Mouse (Mus musculus): ENCODE measurements around the gene Sumo3. TPM values are rescaled to one million over a fixed set of nuclear protein-coding genes. Genes with fewer than 3 reads are reported as not detected.
A peak's percentile ranks its signal among the peaks of the same experiment; 100 is the strongest.

Gene Sumo3
- polyA plus RNA-seq (2017; shearing (Covaris generic)): 100 to 1,000 TPM in 1 of 2 experiments, 10 to 100 TPM in 1; 96.6 to 109 TPM

- ATAC-seq: peak; percentile 78
These were observed at the start of gene Sumo3, which contains the start of gene Gm49325 for GRCm38 (mm10) chr10:77605908-77606826. Gene Sumo3 (plus strand): TSS chr10:77606097. Gene Gm49325 (plus strand): TSS chr10:77606197.

DNA sequence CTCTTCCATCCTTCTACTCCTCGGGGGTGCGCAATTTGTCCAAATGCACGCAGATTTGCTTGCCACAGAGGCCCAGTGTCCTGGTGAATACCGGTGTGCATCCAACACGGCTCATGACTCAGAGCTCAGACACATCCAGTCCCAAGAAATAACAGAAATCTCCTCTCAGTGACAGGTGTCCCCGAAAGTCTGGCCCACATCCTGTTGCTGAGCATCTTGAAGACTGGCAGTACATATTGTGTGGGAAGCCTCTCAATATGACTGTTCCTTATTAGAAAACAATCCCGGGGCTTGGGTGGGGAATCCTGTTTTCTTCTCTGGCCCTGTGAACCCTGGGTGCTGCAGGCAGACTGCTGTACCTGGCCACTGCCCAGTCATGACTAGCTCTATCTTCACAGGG is 49.3 kb upstream of the Sumo3 start:
- peak; percentile 81 for ATAC-seq

- no peak for ATAC-seq
These were observed 48.3 kb upstream of the Sumo3 start for GRCm38 (mm10) chr10:77557641-77558040.

- no peak for ATAC-seq
These were observed 45.8 kb upstream of the Sumo3 start for GRCm38 (mm10) chr10:77560090-77560489.

- ATAC-seq: no peak
These were observed 45.1 kb upstream of the Sumo3 start for GRCm38 (mm10) chr10:77560830-77561229.

GRCm38 (mm10) chr10:77561508-77561907 is 44.4 kb upstream of the Sumo3 start:
- ATAC-seq: no peak

DNA sequence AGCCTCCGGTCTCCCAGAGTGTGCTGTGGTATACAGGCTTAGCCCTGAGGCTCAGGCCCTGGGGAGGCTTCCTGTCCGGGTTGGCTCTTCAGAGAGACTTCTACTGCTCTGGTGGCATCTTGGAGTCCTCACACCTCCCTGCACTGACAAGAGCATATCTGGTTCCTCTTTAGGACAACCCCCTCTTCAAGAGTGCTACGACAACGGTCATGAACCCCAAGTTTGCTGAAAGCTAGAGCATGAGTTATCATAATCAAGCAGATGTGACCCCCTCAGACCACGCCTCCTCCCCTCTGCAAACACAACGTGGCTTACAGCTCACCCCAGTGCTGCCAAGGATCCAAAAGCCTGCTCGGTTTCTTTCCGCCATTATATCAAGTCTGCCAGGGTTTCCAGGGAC is 40.9 kb upstream of the Sumo3 start:
- no peak for ATAC-seq

- peak; percentile 82 for ATAC-seq
These were observed 39.2 kb upstream of the Sumo3 start for GRCm38 (mm10) chr10:77566651-77567050.

DNA sequence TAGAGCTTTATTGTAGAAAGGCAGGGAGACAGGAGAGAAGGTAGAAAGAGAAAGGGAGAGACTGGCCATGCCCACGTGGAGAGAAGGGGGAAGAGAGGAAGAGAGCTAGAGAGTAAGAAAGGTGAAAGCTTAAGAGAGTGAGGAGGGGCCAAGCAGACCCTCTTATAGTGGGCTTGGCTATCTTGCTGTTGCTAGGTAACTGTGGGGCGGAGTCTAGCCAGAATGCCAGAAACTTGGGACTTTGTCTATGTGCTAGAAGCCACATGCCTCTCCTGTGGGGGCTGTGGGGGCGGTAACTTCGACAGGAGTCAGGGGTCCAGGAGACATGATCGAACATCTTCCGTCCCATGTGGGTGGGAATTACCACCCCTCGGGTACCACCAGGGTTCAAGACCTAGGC is 36.4 kb upstream of the Sumo3 start:
- no peak for ATAC-seq

DNA sequence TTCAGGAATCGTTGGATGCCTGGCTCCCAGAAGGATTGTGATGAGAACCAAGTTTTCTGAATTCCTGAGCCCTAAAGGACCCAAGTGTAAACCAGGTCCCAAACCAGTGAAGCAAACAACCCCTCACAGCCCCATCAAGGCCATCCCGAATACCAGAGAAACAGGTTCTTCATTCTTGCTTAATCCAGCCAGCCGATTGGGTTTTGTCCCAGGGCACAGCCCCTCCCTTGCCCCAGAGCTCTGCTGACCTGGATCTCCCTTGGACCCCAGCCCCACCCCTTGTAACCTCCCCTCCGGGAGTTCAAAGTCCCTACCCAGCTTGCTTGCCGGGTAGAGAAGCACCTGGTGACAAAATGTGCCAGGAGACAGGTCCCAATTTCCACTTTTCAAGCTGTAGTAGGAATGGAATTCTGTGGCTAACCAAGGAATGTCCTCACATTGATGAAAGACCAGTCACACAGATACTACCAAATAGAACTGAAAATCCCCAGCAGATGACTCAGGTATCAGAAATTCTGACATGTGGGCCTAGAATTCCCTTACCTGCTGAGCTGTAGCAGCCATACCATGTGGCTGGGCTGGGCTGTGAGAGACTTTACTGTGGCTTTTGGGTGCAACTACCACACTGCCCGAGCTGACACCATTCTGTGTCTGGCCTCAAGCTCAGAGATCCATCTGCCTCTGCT is 35.8 kb upstream of the Sumo3 start:
- ATAC-seq: no peak

- ATAC-seq: peak; percentile 32
These were observed 33.7 kb upstream of the Sumo3 start for GRCm38 (mm10) chr10:77572225-77572624.

DNA sequence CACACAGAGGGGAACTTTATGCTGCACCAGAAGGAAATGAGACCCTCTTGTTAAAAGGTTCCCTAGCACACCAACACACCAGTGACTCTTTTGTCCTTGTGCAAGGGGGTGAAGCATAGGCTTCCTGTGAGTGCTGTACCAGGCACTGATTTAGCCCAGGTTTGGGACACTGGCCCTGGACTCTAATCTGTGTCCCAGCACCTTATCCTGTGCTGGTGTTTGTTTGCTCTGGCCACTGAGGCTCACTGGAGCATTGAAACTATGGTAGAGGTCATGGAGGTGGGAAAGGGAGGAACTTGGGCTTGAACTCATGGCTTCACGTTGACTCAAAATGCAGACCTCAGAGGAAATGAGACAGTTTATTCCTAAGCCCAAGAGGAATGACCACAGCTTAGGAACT is 32.7 kb upstream of the Sumo3 start:
- no peak for ATAC-seq

- ATAC-seq: no peak
These were observed 25.6 kb upstream of the Sumo3 start for GRCm38 (mm10) chr10:77580027-77580920.

DNA sequence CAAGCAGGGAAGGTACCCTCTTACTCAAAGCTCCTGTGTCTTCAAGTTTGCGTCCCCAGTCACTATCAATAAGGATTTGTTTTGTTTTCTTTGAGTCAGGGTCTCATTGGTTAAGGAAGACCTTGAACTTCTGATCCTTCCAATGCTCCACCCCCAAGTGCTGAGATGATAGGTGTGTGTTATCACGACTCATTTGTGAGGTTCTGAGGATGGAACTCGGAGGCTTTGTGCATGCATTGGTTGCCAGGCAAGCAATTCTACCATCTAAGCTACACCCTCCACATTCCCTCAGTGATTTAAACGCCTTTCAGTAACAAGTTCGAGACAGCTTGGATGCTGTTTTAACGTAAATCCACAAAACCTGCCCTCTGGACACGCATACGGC is 24.9 kb upstream of the Sumo3 start:
- peak; percentile 3 for ATAC-seq

DNA sequence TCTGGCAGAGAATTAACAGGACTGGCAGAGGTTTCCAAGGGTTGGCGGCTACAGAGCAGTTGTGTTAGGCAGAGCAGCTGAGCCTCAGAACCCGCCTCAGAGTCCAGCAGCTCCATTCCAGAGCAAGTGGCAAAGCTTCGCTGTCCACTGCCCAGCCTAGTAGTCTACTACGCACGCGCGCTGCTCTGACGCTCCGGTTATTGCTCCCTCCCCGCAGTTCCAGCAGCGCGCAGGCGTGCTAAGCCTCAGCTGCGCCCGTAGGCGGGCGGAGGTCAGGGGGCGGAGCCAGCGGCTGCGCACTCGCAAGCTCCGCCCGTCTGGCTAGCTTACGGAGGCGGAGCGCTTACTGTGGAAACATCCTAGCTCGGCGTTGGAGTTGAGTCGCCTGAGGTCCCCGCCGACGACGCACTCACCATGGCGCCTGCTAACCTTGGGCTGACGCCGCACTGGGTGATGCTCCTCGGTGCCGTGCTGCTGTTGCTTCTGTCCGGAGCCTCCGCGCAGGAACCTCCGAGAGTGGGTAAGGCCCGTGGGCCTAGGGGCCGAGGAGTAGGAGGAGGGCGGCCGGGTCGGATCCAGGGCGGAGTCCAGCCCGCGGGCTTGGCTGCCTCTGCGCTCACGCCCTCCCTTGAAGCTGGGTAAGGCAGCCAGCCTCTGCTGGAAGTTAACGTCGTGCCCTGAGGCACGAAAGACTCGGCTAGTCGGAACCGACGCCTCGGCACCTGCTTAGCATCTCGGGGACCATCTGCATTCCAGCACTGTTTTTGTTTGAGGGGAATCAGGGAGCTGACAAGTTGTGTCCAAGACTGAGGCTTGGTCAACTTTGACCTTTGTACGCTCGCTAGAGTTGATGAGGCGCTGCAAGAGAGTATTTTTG is 24.3 kb upstream of the Sumo3 start, which contains the start of gene Pttg1ip:
TSS of gene Pttg1ip (plus strand) at position 313 of the 877 bp plus-strand sequence.
- peak; percentile 93 for ATAC-seq

- peak; percentile 5 for ATAC-seq
These were observed 23.6 kb upstream of the Sumo3 start for GRCm38 (mm10) chr10:77582285-77582618.

- ATAC-seq: no peak
These were observed 22.0 kb upstream of the Sumo3 start for GRCm38 (mm10) chr10:77583795-77584422.

- ATAC-seq: no peak
These were observed 19.3 kb upstream of the Sumo3 start for GRCm38 (mm10) chr10:77586637-77587036.

DNA sequence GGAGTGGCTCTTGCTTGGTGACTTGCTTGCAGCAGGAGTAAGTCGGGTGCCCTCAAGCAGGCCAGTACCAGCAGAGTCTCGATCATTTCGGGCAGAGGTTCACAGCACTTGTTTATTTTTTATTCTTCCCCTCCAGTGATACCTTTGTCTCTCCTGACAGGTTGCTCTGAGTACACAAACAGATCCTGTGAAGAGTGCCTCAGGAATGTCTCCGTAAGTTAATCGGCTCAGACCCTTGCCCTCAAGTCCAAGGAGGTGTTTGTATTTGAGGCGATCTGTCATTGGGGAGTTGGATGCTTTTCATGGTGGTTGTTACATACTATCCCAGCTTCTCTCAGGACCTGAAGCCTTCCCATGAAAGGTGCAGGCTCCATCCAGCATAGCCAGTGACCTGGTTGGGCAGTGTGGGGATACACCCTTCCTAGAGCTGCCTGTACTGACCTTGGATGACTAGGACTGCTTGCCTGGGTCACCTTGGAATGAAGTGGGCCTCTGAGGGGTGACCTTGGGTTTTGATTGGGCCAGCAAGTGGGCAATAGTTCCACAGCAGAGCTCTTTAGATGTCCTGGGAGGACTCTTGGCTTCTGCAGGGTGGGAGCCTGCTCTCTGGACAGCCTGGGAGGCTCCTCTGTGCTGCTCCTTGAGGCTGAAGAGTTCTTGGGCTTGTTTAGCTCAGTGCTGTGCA is 18.7 kb upstream of the Sumo3 start:
- no peak for ATAC-seq

DNA sequence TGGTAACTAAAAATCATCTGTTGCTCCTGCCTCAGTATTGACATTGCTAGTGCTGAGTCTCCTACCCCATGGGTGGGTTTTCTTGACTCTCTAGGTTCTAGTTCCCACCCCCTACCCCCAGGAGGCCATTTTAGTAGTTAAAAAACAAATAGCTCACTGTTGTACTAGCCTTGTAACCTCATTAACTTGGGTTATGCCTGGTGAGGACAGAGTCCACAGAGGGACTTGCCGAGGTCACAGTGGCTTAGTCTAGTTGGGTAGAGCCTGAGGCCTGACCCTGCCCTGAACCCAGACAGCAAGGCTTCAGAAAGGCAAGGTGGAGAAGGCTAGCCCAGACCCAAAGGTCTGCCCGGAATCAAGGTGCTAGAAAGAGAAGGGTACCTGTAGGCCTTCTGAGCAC is 17.9 kb upstream of the Sumo3 start:
- ATAC-seq: no peak

DNA sequence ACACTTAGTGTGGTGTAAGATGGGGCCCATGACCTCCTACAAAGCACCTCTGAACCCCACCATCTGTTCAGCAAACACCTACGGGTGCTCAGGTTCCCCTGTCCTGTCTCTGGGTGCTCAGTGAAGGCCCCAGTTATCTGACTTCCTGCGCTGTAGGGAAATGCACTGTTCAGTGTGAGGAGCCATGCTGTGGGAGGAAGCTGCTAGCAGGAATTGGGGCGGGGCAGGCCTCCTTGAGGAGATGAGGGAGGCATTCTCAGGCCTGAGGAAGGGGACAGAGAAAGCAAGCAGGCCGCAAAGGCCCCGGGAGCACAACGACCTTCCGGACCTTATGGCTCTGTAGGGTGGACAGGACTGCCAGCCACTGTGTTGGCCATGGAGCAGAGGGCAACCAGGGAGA is 16.8 kb upstream of the Sumo3 start:
- ATAC-seq: no peak
